Mouse (Mus musculus): ENCODE results near the gene BC051665. TPM values are rescaled to one million over a fixed set of nuclear protein-coding genes. Genes with fewer than 3 reads are reported as not detected.
A peak's percentile ranks its signal among the peaks of the same experiment; 100 is the strongest.

The BC051665 gene
- polyA plus RNA-seq, 1 experiment from 2014 or later, result not detected

GRCm38 (mm10) chr13:60740248-60740647, 45.9 kb downstream of the BC051665 start:
- Histone ChIP-seq H3K36me3 (replicated peaks) (peaks cover 40% of the 10 kb centered on the region), H3K4me2 (no peak overlapping the region), H3K27me3 (no peaks in the 10 kb centered on the region), H3K9ac (no peak overlapping the region), H3K4me1 (peaks cover 28% of the 10 kb centered on the region), H3K4me3 (replicated peaks) (no peak overlapping the region), H3K9me3 (no peaks in the 10 kb centered on the region), H3K27ac (no peak overlapping the region)
- WGBS, result 90% methylated on average over 6 of the region's 6 CpGs
- no peak for ATAC-seq (ENCODE audit: low FRiP score)

- Histone ChIP-seq H3K4me3 (replicated peaks) (no peak overlapping the region), H3K27me3 (no peaks in the 10 kb centered on the region), H3K4me2 (peak overlapping the region; percentile 9), H3K9ac (no peak overlapping the region), H3K9me3 (no peaks in the 10 kb centered on the region), H3K4me1 (peaks cover 21% of the 10 kb centered on the region), H3K36me3 (replicated peaks) (peaks cover 56% of the 10 kb centered on the region), H3K27ac (no peak overlapping the region)
- peak; percentile 59 for ATAC-seq (ENCODE audit: low FRiP score)
- WGBS, result 17% methylated on average over 9 of the region's 9 CpGs
Measured at GRCm38 (mm10) chr13:60738429-60738828, 47.7 kb downstream of the BC051665 start.

- 30% methylated on average over 9 of the region's 9 CpGs for WGBS
- peaks cover 61% of the 10 kb centered on the region for H3K36me3 ChIP-seq (replicated peaks)
Measured at GRCm38 (mm10) chr13:60737632-60738324, 48.4 kb downstream of the BC051665 start.

GRCm38 (mm10) chr13:60736421-60737105, 49.6 kb downstream of the BC051665 start:
- H3K36me3 ChIP-seq (replicated peaks), result peaks cover 61% of the 10 kb centered on the region

More at GRCm38 (mm10) chr13:60737632-60738324, 48.4 kb downstream of the BC051665 start:
- H3K27ac ChIP-seq, result peak overlapping the region; percentile 44; the same call in 1 of the 2 replicates
- H3K4me2 ChIP-seq, result peak overlapping the region; percentile 9
- H3K9me3 ChIP-seq, result no peaks in the 10 kb centered on the region
- peak; percentile 47 for ATAC-seq (ENCODE audit: low FRiP score)
- H3K4me3 ChIP-seq (replicated peaks), result no peak overlapping the region
- H3K9ac ChIP-seq, result no peak overlapping the region
- peaks cover 18% of the 10 kb centered on the region for H3K4me1 ChIP-seq
- H3K27me3 ChIP-seq, result no peaks in the 10 kb centered on the region

GRCm38 (mm10) chr13:60735306-60735705, 50.9 kb downstream of the BC051665 start:
- no peak overlapping the region for H3K9ac ChIP-seq
- H3K9me3 ChIP-seq, result no peaks in the 10 kb centered on the region
- peaks cover 67% of the 10 kb centered on the region for H3K36me3 ChIP-seq (replicated peaks)
- H3K4me2 ChIP-seq, result no peak overlapping the region
- H3K4me3 ChIP-seq (replicated peaks), result no peak overlapping the region
- H3K27me3 ChIP-seq, result no peaks in the 10 kb centered on the region
- no peak for ATAC-seq (ENCODE audit: low FRiP score)
- no peak overlapping the region for H3K27ac ChIP-seq
- 93% methylated on average over 9 of the region's 9 CpGs for WGBS
- H3K4me1 ChIP-seq, result peaks cover 18% of the 10 kb centered on the region

More at GRCm38 (mm10) chr13:60736421-60737105, 49.6 kb downstream of the BC051665 start:
- Histone ChIP-seq H3K4me2 (no peak overlapping the region), H3K27me3 (no peaks in the 10 kb centered on the region), H3K9ac (no peak overlapping the region), H3K27ac (no peak overlapping the region), H3K9me3 (no peaks in the 10 kb centered on the region), H3K4me1 (peaks cover 18% of the 10 kb centered on the region), H3K4me3 (replicated peaks) (no peak overlapping the region)
- WGBS, result 64% methylated on average over 13 of the region's 13 CpGs
- ATAC-seq (ENCODE audit: low FRiP score), result no peak

Other genes starting within 250 kb of the BC051665 start
- 39.8 and 43.3 TPM in 2 replicates for gene Dapk1, start 184.4 kb downstream of the BC051665 start, polyA plus RNA-seq (2016; fragmentation: Nextera tagmentation; extraction: Ambion mirVana)
- gene Ctsll3, start 16.5 kb upstream of the BC051665 start, polyA plus RNA-seq (2016; fragmentation: Nextera tagmentation; extraction: Ambion mirVana), result not detected in 2 replicates
- gene 4930486L24Rik, start 78.1 kb upstream of the BC051665 start, polyA plus RNA-seq (2016; fragmentation: Nextera tagmentation; extraction: Ambion mirVana), result 0.14 TPM in 1 of 2 replicates, not detected in the other
- not detected in 2 replicates for gene Gm49392, start 110.5 kb upstream of the BC051665 start, polyA plus RNA-seq (2016; fragmentation: Nextera tagmentation; extraction: Ambion mirVana)
- gene Ctla2b, start 111.1 kb upstream of the BC051665 start, polyA plus RNA-seq (2016; fragmentation: Nextera tagmentation; extraction: Ambion mirVana), result 1.2 and 1.3 TPM in 2 replicates
- not detected in 2 replicates for gene Tpbpb, start 118.5 kb upstream of the BC051665 start, polyA plus RNA-seq (2016; fragmentation: Nextera tagmentation; extraction: Ambion mirVana)
- not detected in 2 replicates for gene Gm49393, start 149.2 kb upstream of the BC051665 start, polyA plus RNA-seq (2016; fragmentation: Nextera tagmentation; extraction: Ambion mirVana)
- 0.96 and 1.1 TPM in 2 replicates for gene Gm49391, start 150.2 kb upstream of the BC051665 start, polyA plus RNA-seq (2016; fragmentation: Nextera tagmentation; extraction: Ambion mirVana)
- 8.2 and 11.0 TPM in 2 replicates for gene Ctla2a, start 150.3 kb upstream of the BC051665 start, polyA plus RNA-seq (2016; fragmentation: Nextera tagmentation; extraction: Ambion mirVana)
- gene Tpbpa, start 155.6 kb upstream of the BC051665 start, polyA plus RNA-seq (2016; fragmentation: Nextera tagmentation; extraction: Ambion mirVana), result not detected in 2 replicates
- gene Ctsj, start 219.6 kb upstream of the BC051665 start, polyA plus RNA-seq (2016; fragmentation: Nextera tagmentation; extraction: Ambion mirVana), result not detected in 2 replicates

Measured in forebrain, embryonic 12.5 days (tissue).